Mouse (Mus musculus): ENCODE data around the gene Dtymk. TPM values are rescaled to one million over a fixed set of nuclear protein-coding genes. Genes with fewer than 3 reads are reported as not detected.

Dtymk gene
- total and polyA plus RNA-seq, 3 experiments: 193 to 454 (median 391) TPM

DNA sequence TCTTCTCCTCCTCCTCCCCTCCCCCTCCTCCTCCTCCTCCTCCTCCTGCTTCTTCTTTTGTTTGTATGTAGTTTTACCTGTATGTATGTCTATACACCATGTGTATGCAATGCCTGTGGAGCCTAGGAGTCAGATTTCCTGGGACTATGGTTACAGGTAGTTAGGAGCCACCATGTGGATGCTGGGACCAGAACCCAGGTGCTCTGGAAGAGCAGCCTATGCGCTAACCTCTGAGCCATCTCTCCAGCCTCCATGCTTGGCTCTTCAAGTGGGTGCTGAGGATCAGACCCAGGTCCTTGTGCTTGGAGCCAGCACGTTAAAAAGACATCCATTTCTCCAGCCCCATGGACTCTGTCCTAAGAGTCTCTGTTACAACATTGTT lies 34.8 kb upstream of the Dtymk start:
- Histone ChIP-seq H3K36me3 (ENCODE audit: control insufficient read depth in 1 of 2, insufficient read depth in 2 of 2, low read length in 2 of 2) (peaks cover 0 to 3% of the 10 kb centered on the region in 2 experiments; a peak in 1 of 4 replicates), H3K4me3 (ENCODE audit: control insufficient read depth in 1 of 2, insufficient read depth in 1 of 2, low read depth in 2 of 2, low read length in 2 of 2) (no peak overlapping the region), H3K9ac (ENCODE audit: control insufficient read depth, low read depth, low read length, poor library complexity, severe bottlenecking) (no peak overlapping the region), H3K4me1 (ENCODE audit: control insufficient read depth in 1 of 2, insufficient read depth in 2 of 2, low read length in 2 of 2) (peaks cover 0 to 4% of the 10 kb centered on the region in 2 experiments; a peak in 1 of 4 replicates), H3K27ac (ENCODE audit: control insufficient read depth, low read depth, low read length) (no peak overlapping the region), H3K79me2 (ENCODE audit: control insufficient read depth, insufficient read depth, low read length, poor library complexity) (no peaks in the 10 kb centered on the region), H3K9me3 (replicated peaks; ENCODE audit: insufficient read depth, low read length) (no peaks in the 10 kb centered on the region), H3K27me3 (ENCODE audit: control insufficient read depth in 1 of 2, insufficient read depth in 2 of 2, low read length in 2 of 2) (no peaks in the 10 kb centered on the region)
- TF ChIP-seq ZNF384 (IDR thresholded peaks at IDR 0.05; ENCODE audit: low read depth, low read length): no peak
- no peak for TF ChIP-seq MAZ (IDR thresholded peaks at IDR 0.05; ENCODE audit: low read depth, low read length)
- TF ChIP-seq CHD1 (IDR thresholded peaks at IDR 0.05; ENCODE audit: low read depth, low read length): no peak
- no peak for TF ChIP-seq E2F4 (IDR thresholded peaks at IDR 0.05; ENCODE audit: borderline replicate concordance, low read depth, low read length)
- no peak for TF ChIP-seq GATA1 (IDR thresholded peaks at IDR 0.05; ENCODE audit: low read depth, low read length)
- peak; percentile 1 for DNase-seq (ENCODE audit: low read depth, low spot score)

DNA sequence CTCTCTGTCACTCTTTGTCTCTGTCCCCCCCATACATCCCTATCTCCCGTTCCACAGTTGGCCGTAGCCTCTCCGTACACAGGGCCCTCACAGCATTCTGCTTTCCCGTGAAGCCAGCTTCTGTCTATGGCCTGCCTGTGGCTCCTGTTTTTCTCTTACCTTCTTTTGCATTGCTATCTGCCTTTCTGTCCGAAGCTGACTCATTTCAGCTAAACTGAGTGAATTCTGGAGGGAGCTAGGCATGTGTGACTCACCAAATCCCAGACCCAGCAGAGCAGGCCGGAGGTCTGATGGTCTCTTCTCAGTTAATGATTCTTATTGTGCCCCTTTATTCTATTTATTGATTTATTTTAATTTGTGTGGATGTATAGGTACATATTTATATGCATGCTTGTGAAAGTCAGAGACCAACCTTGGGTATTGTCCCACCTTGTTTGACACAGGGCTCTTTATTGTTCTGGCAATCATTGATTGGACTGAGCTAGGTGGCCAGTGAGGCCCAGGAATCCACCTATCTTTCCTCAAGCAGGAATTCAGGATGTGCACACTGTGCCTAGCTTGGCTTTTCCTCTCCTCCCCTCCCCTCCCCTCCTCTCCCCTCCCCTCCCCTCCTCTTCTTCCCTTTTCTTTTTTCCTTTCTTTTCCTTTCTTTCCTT lies 34.3 kb upstream of the Dtymk start:
- H3K4me1 ChIP-seq (ENCODE audit: control insufficient read depth in 1 of 2, insufficient read depth in 2 of 2, low read length in 2 of 2): peaks cover 0 to 4% of the 10 kb centered on the region in 2 experiments; a peak in 1 of 4 replicates
- H3K9ac ChIP-seq (ENCODE audit: control insufficient read depth, low read depth, low read length, poor library complexity, severe bottlenecking): no peak overlapping the region
- no peak overlapping the region for H3K27ac ChIP-seq (ENCODE audit: control insufficient read depth, low read depth, low read length)
- H3K27me3 ChIP-seq (ENCODE audit: control insufficient read depth in 1 of 2, insufficient read depth in 2 of 2, low read length in 2 of 2): no peaks in the 10 kb centered on the region
- H3K4me3 ChIP-seq (ENCODE audit: control insufficient read depth in 1 of 2, insufficient read depth in 1 of 2, low read depth in 2 of 2, low read length in 2 of 2): no peak overlapping the region
- TF ChIP-seq SIN3A (IDR thresholded peaks at IDR 0.05; ENCODE audit: low read length) (no peak), CHD1 (IDR thresholded peaks at IDR 0.05; ENCODE audit: low read depth, low read length) (no peak), RAD21 (IDR thresholded peaks at IDR 0.05; ENCODE audit: low read depth, low read length) (no peak), POLR2AphosphoS5 (IDR thresholded peaks at IDR 0.05; ENCODE audit: borderline replicate concordance, low read depth, low read length) (no peak), NRF1 (IDR thresholded peaks at IDR 0.05; ENCODE audit: insufficient read depth, low read depth, low read length, poor library complexity, severe bottlenecking) (no peak), SMC3 (IDR thresholded peaks at IDR 0.05; ENCODE audit: low read depth, low read length) (no peak), USF1 (IDR thresholded peaks at IDR 0.05; ENCODE audit: low read depth, low read length) (no peak), NELFE (IDR thresholded peaks at IDR 0.05; ENCODE audit: low read depth, low read length) (no peak), GATA1 (IDR thresholded peaks at IDR 0.05; ENCODE audit: low read depth, low read length) (no peak), ELF1 (IDR thresholded peaks at IDR 0.05; ENCODE audit: low read depth, low read length) (no peak)
- DNase-seq (ENCODE audit: low read depth, low spot score): peak; percentile 6
- peaks cover 0 to 3% of the 10 kb centered on the region in 2 experiments; a peak in 1 of 4 replicates for H3K36me3 ChIP-seq (ENCODE audit: control insufficient read depth in 1 of 2, insufficient read depth in 2 of 2, low read length in 2 of 2)
- no peaks in the 10 kb centered on the region for H3K9me3 ChIP-seq (replicated peaks; ENCODE audit: insufficient read depth, low read length)
- no peaks in the 10 kb centered on the region for H3K79me2 ChIP-seq (ENCODE audit: control insufficient read depth, insufficient read depth, low read length, poor library complexity)

DNA sequence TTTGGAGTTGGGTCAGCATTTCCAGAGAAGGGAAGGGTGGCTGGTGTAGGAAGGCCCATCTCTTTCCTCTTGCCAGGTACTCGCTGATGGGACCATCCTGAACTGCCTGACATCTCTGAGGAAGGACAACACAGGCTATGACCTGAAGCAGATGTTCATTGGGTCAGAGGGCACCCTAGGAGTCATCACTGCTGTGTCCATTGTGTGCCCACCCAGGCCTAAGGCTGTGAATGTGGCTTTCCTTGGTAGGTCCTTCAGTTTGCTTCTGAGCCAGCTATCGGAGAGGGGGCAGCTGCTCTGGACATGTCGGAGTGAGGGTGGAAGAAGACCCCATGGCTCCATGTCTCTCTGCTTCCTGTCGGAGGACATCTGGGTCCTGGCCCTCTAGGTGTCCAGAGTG lies 33.5 kb upstream of the Dtymk start:
- H3K4me3 ChIP-seq (ENCODE audit: control insufficient read depth in 1 of 2, insufficient read depth in 1 of 2, low read depth in 2 of 2, low read length in 2 of 2): no peak overlapping the region
- H3K36me3 ChIP-seq (ENCODE audit: control insufficient read depth in 1 of 2, insufficient read depth in 2 of 2, low read length in 2 of 2): peaks cover 0 to 3% of the 10 kb centered on the region in 2 experiments; a peak in 1 of 4 replicates
- no peak overlapping the region for H3K27ac ChIP-seq (ENCODE audit: control insufficient read depth, low read depth, low read length)
- H3K9me3 ChIP-seq (replicated peaks; ENCODE audit: insufficient read depth, low read length): no peaks in the 10 kb centered on the region
- TF ChIP-seq MAX (IDR thresholded peaks at IDR 0.05; ENCODE audit: low read length): no peak
- TF ChIP-seq MAZ (IDR thresholded peaks at IDR 0.05; ENCODE audit: low read depth, low read length): no peak
- no peaks in the 10 kb centered on the region for H3K79me2 ChIP-seq (ENCODE audit: control insufficient read depth, insufficient read depth, low read length, poor library complexity)
- DNase-seq (ENCODE audit: low read depth, low spot score): peak; percentile 3
- no peaks in the 10 kb centered on the region for H3K27me3 ChIP-seq (ENCODE audit: control insufficient read depth in 1 of 2, insufficient read depth in 2 of 2, low read length in 2 of 2)
- no peak overlapping the region for H3K9ac ChIP-seq (ENCODE audit: control insufficient read depth, low read depth, low read length, poor library complexity, severe bottlenecking)
- H3K4me1 ChIP-seq (ENCODE audit: control insufficient read depth in 1 of 2, insufficient read depth in 2 of 2, low read length in 2 of 2): peaks cover 0 to 4% of the 10 kb centered on the region in 2 experiments; a peak in 1 of 4 replicates

All from MEL (cell line).